Mouse (Mus musculus): ENCODE measurements around the gene Akap10. TPM values are rescaled to one million over a fixed set of nuclear protein-coding genes. Genes with fewer than 3 reads are reported as not detected.
"Not testable (repeated sequence)": the region's sequence is repeated elsewhere in the genome, so short reads cannot be mapped to it uniquely, and the experiment has no call there.

Gene Akap10
- polyA plus RNA-seq, 1 experiment: 9.0 TPM

GRCm38 (mm10) chr11:61840663-61841062 is 89.4 kb downstream of the Akap10 start:
- WGBS: 78% methylated on average over 3 of the region's 3 CpGs
- DNase-seq (ENCODE audit: low read depth, low spot score): not testable (repeated sequence)

- DNase-seq (ENCODE audit: low read depth, low spot score): no peak
Observed at GRCm38 (mm10) chr11:61839940-61840339, 90.1 kb downstream of the Akap10 start.

GRCm38 (mm10) chr11:61839182-61839581 is 90.9 kb downstream of the Akap10 start:
- 88% methylated on average over 1 of the region's 1 CpGs for WGBS

More at GRCm38 (mm10) chr11:61839182-61839581, 90.9 kb downstream of the Akap10 start:
- DNase-seq (ENCODE audit: low read depth, low spot score): no peak

Other genes starting within 250 kb of the Akap10 start
- 14.9 and 20.8 TPM in 2 replicates for gene Fam83g, start 246.2 kb downstream of the Akap10 start, polyA plus RNA-seq (2012; rRNA removed)
- 0.05 TPM in 1 of 2 replicates, not detected in the other for gene Slc5a10, start 209.4 kb downstream of the Akap10 start, polyA plus RNA-seq (2012; rRNA removed)
- gene Prpsap2, start 168.2 kb downstream of the Akap10 start, polyA plus RNA-seq (2012; rRNA removed): 14.4 and 18.8 TPM in 2 replicates
- gene Ulk2, start 75.2 kb downstream of the Akap10 start, polyA plus RNA-seq (2012; rRNA removed): 14.6 and 23.4 TPM in 2 replicates
- 6.5 and 12.0 TPM in 2 replicates for gene Specc1, start 26.5 kb upstream of the Akap10 start, polyA plus RNA-seq (2012; rRNA removed)